Mouse (Mus musculus): ENCODE measurements around the gene Esf1. TPM values are rescaled to one million over a fixed set of nuclear protein-coding genes. Genes with fewer than 3 reads are reported as not detected.
"Not testable (repeated sequence)": the region's sequence is repeated elsewhere in the genome, so short reads cannot be mapped to it uniquely, and the experiment has no call there.

The Esf1 gene
- polyA plus RNA-seq, 1 experiment, result 1.6 TPM

- no peak for DNase-seq
- WGBS, result 51% methylated on average over 1 of the region's 1 CpGs
- TF ChIP-seq POLR2A (IDR thresholded peaks at IDR 0.05; ENCODE audit: borderline replicate concordance, extremely low read depth, low read depth, low read length), result no peak
- TF ChIP-seq CTCF (IDR thresholded peaks at IDR 0.05; ENCODE audit: insufficient read depth, low read length), result no peak
- 0 out of 2 replicates have a peak, but pooled peaks cover 5% of the 10 kb centered on the region for H3K4me1 ChIP-seq (ENCODE audit: control insufficient read depth, insufficient read depth, low read length)
- no peak overlapping the region for H3K4me3 ChIP-seq (replicated peaks; ENCODE audit: extremely low read depth, low read depth, low read length)
Measured at GRCm38 (mm10) chr2:140169057-140169456, 1.3 kb downstream of the Esf1 start.

- TF ChIP-seq POLR2A (IDR thresholded peaks at IDR 0.05; ENCODE audit: borderline replicate concordance, extremely low read depth, low read depth, low read length), result no peak
- no peak for TF ChIP-seq CTCF (IDR thresholded peaks at IDR 0.05; ENCODE audit: insufficient read depth, low read length)
- WGBS, result 91% methylated on average over 5 of the region's 5 CpGs
- H3K4me3 ChIP-seq (replicated peaks; ENCODE audit: extremely low read depth, low read depth, low read length), result no peak overlapping the region
- H3K4me1 ChIP-seq (ENCODE audit: control insufficient read depth, insufficient read depth, low read length), result no peaks in the 10 kb centered on the region
- DNase-seq, result no peak
Measured at GRCm38 (mm10) chr2:140163351-140163854, 7.0 kb downstream of the Esf1 start.

- H3K4me1 ChIP-seq (ENCODE audit: control insufficient read depth, insufficient read depth, low read length), result no peaks in the 10 kb centered on the region
- H3K4me3 ChIP-seq (replicated peaks; ENCODE audit: extremely low read depth, low read depth, low read length), result no peak overlapping the region
- TF ChIP-seq CTCF (IDR thresholded peaks at IDR 0.05; ENCODE audit: insufficient read depth, low read length) (peak; percentile 23; the same call in 1 of the 2 replicates), POLR2A (IDR thresholded peaks at IDR 0.05; ENCODE audit: borderline replicate concordance, extremely low read depth, low read depth, low read length) (no peak)
- WGBS, result 73% methylated on average over 3 of the region's 3 CpGs
- DNase-seq, result no peak
Measured at GRCm38 (mm10) chr2:140159186-140159730, 11.1 kb downstream of the Esf1 start.

DNA sequence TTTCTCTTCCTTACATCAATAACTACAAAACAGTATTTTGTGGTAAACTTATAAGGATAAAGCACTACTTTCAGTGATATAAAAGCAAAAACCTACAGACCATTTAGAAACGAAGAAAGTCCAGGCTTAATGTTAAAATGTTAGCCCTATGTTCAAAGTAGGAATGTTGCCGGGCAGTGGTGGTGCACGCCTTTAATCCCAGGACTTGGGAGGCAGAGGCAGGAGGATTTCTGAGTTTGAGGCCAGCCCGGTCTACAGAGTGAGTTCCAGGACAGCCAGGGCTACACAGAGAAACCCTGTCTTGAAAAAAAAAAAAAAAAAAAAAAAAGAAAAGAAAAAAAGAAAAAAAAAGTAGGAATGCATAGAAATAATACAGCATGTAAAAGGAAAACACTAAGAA lies 18.6 kb downstream of the Esf1 start, which contains the start of gene Gm17374:
Gene Gm17374, plus strand, starts transcription at position 301 of the 400 bp plus-strand sequence.
- H3K4me1 ChIP-seq (ENCODE audit: control insufficient read depth, insufficient read depth, low read length); H3K4me3 ChIP-seq (replicated peaks; ENCODE audit: extremely low read depth, low read depth, low read length); DNase-seq: not testable (repeated sequence)
- WGBS, result 94% methylated on average over 4 of the region's 4 CpGs

GRCm38 (mm10) chr2:140125516-140125915 lies 44.8 kb downstream of the Esf1 start:
- Histone ChIP-seq H3K4me1 (ENCODE audit: control insufficient read depth, insufficient read depth, low read length) (no peaks in the 10 kb centered on the region), H3K4me3 (replicated peaks; ENCODE audit: extremely low read depth, low read depth, low read length) (no peak overlapping the region)
- no peak for DNase-seq
- no peak for TF ChIP-seq CTCF (IDR thresholded peaks at IDR 0.05; ENCODE audit: insufficient read depth, low read length)
- 89% methylated on average over 2 of the region's 2 CpGs for WGBS

- Histone ChIP-seq H3K4me3 (replicated peaks; ENCODE audit: extremely low read depth, low read depth, low read length) (no peak overlapping the region), H3K4me1 (ENCODE audit: control insufficient read depth, insufficient read depth, low read length) (no peaks in the 10 kb centered on the region)
- TF ChIP-seq POLR2A (IDR thresholded peaks at IDR 0.05; ENCODE audit: borderline replicate concordance, extremely low read depth, low read depth, low read length) (no peak), CTCF (IDR thresholded peaks at IDR 0.05; ENCODE audit: insufficient read depth, low read length) (no peak)
- DNase-seq, result no peak
- 80% methylated on average over 8 of the region's 8 CpGs for WGBS
Measured at GRCm38 (mm10) chr2:140113851-140114250, 56.5 kb downstream of the Esf1 start.

- Histone ChIP-seq H3K4me1 (ENCODE audit: control insufficient read depth, insufficient read depth, low read length) (no peaks in the 10 kb centered on the region), H3K4me3 (replicated peaks; ENCODE audit: extremely low read depth, low read depth, low read length) (no peak overlapping the region)
- WGBS, result 35% methylated on average over 1 of the region's 1 CpGs
- TF ChIP-seq CTCF (IDR thresholded peaks at IDR 0.05; ENCODE audit: insufficient read depth, low read length) (no peak), POLR2A (IDR thresholded peaks at IDR 0.05; ENCODE audit: borderline replicate concordance, extremely low read depth, low read depth, low read length) (no peak)
- no peak for DNase-seq
Measured at GRCm38 (mm10) chr2:140108945-140109344, 61.4 kb downstream of the Esf1 start.

GRCm38 (mm10) chr2:140107641-140108040 lies 62.7 kb downstream of the Esf1 start:
- DNase-seq, result no peak
- H3K4me3 ChIP-seq (replicated peaks; ENCODE audit: extremely low read depth, low read depth, low read length), result no peak overlapping the region
- 74% methylated on average over 4 of the region's 4 CpGs for WGBS
- H3K4me1 ChIP-seq (ENCODE audit: control insufficient read depth, insufficient read depth, low read length), result no peaks in the 10 kb centered on the region
- no peak for TF ChIP-seq POLR2A (IDR thresholded peaks at IDR 0.05; ENCODE audit: borderline replicate concordance, extremely low read depth, low read depth, low read length)
- TF ChIP-seq CTCF (IDR thresholded peaks at IDR 0.05; ENCODE audit: insufficient read depth, low read length), result no peak

DNA sequence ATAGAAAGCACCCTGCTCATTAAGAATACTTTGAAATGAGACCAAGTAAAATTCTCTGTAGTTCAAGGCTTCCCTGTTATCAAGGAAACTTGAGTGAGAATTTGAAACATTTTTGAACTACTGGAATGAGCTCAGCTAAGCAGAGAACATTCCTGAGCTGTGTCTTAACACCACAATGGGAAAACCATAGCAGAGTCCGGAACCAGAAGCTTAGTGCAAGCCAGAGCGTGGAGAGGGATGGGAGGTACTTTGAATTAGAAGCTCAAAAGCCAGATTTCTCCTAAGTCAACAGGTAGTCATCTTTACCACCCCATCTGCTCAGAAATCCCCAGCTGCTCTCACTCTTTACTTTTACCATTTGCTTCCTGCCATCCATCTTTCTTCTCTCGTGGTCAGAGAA lies 65.4 kb downstream of the Esf1 start:
- Histone ChIP-seq H3K4me1 (ENCODE audit: control insufficient read depth, insufficient read depth, low read length) (no peaks in the 10 kb centered on the region; the same call in 1 of the 2 replicates), H3K4me3 (replicated peaks; ENCODE audit: extremely low read depth, low read depth, low read length) (no peak overlapping the region)
- 43% methylated on average over 3 of the region's 3 CpGs for WGBS
- DNase-seq, result no peak
- TF ChIP-seq CTCF (IDR thresholded peaks at IDR 0.05; ENCODE audit: insufficient read depth, low read length), result no peak
- no peak for TF ChIP-seq POLR2A (IDR thresholded peaks at IDR 0.05; ENCODE audit: borderline replicate concordance, extremely low read depth, low read depth, low read length)
